Mouse (Mus musculus): ENCODE results near the gene Lrrc23. TPM values are rescaled to one million over a fixed set of nuclear protein-coding genes. Genes with fewer than 3 reads are reported as not detected.

The Lrrc23 gene
- polyA plus RNA-seq, 1 experiment from 2014 or later: 0.17 TPM

DNA sequence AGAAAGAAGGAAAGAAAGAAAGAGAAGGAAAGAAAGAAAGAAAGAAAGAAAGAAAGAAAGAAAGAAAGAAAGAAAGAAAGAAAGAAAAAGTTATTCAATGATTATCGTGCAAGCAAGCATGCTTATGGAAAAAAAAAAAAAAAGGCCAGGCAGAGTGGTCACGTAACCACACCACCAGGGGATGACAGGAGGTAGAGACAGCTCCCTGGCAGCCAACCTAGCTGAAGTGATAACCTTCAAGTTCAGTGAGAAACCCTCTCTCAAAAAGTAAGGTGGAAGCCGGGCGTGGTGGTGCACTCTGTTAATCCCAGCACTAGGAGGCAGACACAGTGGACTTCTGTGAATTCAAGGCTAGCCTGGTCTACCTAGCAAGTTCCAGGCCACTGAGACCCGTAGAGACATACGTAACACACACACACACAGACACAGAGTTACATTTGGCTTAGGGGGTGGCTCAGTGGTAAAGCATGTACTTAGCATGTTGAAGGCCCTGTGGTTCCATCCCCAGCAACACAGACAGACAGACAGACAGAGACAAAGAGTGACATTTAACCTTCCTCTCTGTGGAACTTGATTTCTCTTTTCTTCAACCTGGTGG lies 56.6 kb downstream of the Lrrc23 start:
- Histone ChIP-seq H3K9me3 (ENCODE audit: low read depth, low read length) (no peaks in the 10 kb centered on the region), H3K27me3 (ENCODE audit: insufficient read depth, low read length) (no peaks in the 10 kb centered on the region), H3K36me3 (ENCODE audit: insufficient read depth) (no peaks in the 10 kb centered on the region), H3K4me3 (ENCODE audit: low read depth, low read length) (no peak overlapping the region), H3K4me1 (ENCODE audit: insufficient read depth) (no peaks in the 10 kb centered on the region), H3K27ac (ENCODE audit: low read depth) (no peak overlapping the region), H3K4me2 (no peak overlapping the region), H3K9ac (no peak overlapping the region)
- ATAC-seq (ENCODE audit: insufficient read depth) (no peak), DNase-seq (no peak)
- WGBS: 70% methylated on average over 6 of the region's 6 CpGs
- no peak for TF ChIP-seq CTCF (IDR thresholded peaks at IDR 0.05; ENCODE audit: low read depth)

DNA sequence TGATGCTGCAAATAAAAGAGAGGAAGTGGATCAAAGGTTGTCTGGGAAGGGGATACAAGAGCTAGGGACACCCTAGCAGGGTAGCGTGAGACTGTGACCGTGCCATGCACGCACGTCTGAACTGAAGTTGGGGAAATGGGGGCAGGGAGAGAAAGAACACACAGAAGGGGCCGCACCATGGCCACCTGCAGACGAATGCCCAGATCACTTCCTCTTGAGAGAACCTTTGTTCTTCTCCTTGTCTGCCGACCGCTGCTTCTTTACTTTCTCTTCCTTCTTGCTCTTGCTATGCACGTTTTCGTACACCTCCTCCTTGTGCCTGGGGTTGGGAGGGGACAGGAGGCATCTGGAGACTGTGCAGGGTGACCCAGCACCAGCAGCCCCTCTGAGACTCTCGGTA lies 58.6 kb downstream of the Lrrc23 start:
- ATAC-seq (ENCODE audit: insufficient read depth) (no peak), DNase-seq (no peak)
- H3K27ac ChIP-seq (ENCODE audit: low read depth): peak overlapping the region; percentile 46; the same call in 1 of the 2 replicates
- peaks cover 19% of the 10 kb centered on the region for H3K36me3 ChIP-seq (ENCODE audit: insufficient read depth)
- TF ChIP-seq CTCF (IDR thresholded peaks at IDR 0.05; ENCODE audit: low read depth): no peak
- H3K4me2 ChIP-seq: peak overlapping the region; percentile 56
- WGBS: 54% methylated on average over 11 of the region's 11 CpGs
- H3K27me3 ChIP-seq (ENCODE audit: insufficient read depth, low read length): no peaks in the 10 kb centered on the region
- H3K9me3 ChIP-seq (ENCODE audit: low read depth, low read length): no peaks in the 10 kb centered on the region
- no peaks in the 10 kb centered on the region for H3K4me1 ChIP-seq (ENCODE audit: insufficient read depth)
- peak overlapping the region; percentile 43; the same call in 1 of the 2 replicates for H3K4me3 ChIP-seq (ENCODE audit: low read depth, low read length)
- H3K9ac ChIP-seq: peak overlapping the region; percentile 57

Other genes starting within 250 kb of the Lrrc23 start
- 0.64 and 1.2 TPM in 2 replicates for gene C1s1, start 237.4 kb downstream of the Lrrc23 start, polyA plus RNA-seq (2014; fragmentation: Nextera tagmentation; extraction: Ambion mirVana)
- not detected in 2 replicates for gene C1rb, start 209.4 kb downstream of the Lrrc23 start, polyA plus RNA-seq (2014; fragmentation: Nextera tagmentation; extraction: Ambion mirVana)
- not detected in 2 replicates for gene C1s2, start 143.6 kb downstream of the Lrrc23 start, polyA plus RNA-seq (2014; fragmentation: Nextera tagmentation; extraction: Ambion mirVana)
- gene Lpcat3, start 116.7 kb downstream of the Lrrc23 start, polyA plus RNA-seq (2014; fragmentation: Nextera tagmentation; extraction: Ambion mirVana): 50.3 and 53.1 TPM in 2 replicates
- 214 and 228 TPM in 2 replicates for gene Emg1, start 67.5 kb downstream of the Lrrc23 start, polyA plus RNA-seq (2014; fragmentation: Nextera tagmentation; extraction: Ambion mirVana)
- 354 and 377 TPM in 2 replicates for gene Phb2, start 67.4 kb downstream of the Lrrc23 start, polyA plus RNA-seq (2014; fragmentation: Nextera tagmentation; extraction: Ambion mirVana)
- gene Ptpn6, start 41.0 kb downstream of the Lrrc23 start, polyA plus RNA-seq (2014; fragmentation: Nextera tagmentation; extraction: Ambion mirVana): 12.1 and 12.6 TPM in 2 replicates
- gene Grcc10, start 38.4 kb downstream of the Lrrc23 start, polyA plus RNA-seq (2014; fragmentation: Nextera tagmentation; extraction: Ambion mirVana): 429 and 440 TPM in 2 replicates
- not detected in 2 replicates for gene Gm45234, start 23.7 kb downstream of the Lrrc23 start, polyA plus RNA-seq (2014; fragmentation: Nextera tagmentation; extraction: Ambion mirVana)
- gene Atn1, start 23.2 kb downstream of the Lrrc23 start, polyA plus RNA-seq (2014; fragmentation: Nextera tagmentation; extraction: Ambion mirVana): 13.1 and 15.1 TPM in 2 replicates
- gene Eno2, start 10.1 kb downstream of the Lrrc23 start, polyA plus RNA-seq (2014; fragmentation: Nextera tagmentation; extraction: Ambion mirVana): 2.2 and 4.1 TPM in 2 replicates
- 6.8 and 6.9 TPM in 2 replicates for gene Spsb2, start 28.9 kb upstream of the Lrrc23 start, polyA plus RNA-seq (2014; fragmentation: Nextera tagmentation; extraction: Ambion mirVana)
- 701 and 718 TPM in 2 replicates for gene Tpi1, start 34.6 kb upstream of the Lrrc23 start, polyA plus RNA-seq (2014; fragmentation: Nextera tagmentation; extraction: Ambion mirVana)
- gene Usp5, start 49.8 kb upstream of the Lrrc23 start, polyA plus RNA-seq (2014; fragmentation: Nextera tagmentation; extraction: Ambion mirVana): 143 TPM in 2 replicates
- gene Cdca3, start 49.8 kb upstream of the Lrrc23 start, polyA plus RNA-seq (2014; fragmentation: Nextera tagmentation; extraction: Ambion mirVana): 204 and 206 TPM in 2 replicates
- gene Gnb3, start 60.5 kb upstream of the Lrrc23 start, polyA plus RNA-seq (2014; fragmentation: Nextera tagmentation; extraction: Ambion mirVana): 0.24 and 0.68 TPM in 2 replicates
- 29.5 and 34.3 TPM in 2 replicates for gene P3h3, start 78.0 kb upstream of the Lrrc23 start, polyA plus RNA-seq (2014; fragmentation: Nextera tagmentation; extraction: Ambion mirVana)
- 0.08 and 0.30 TPM in 2 replicates for gene Gpr162, start 84.3 kb upstream of the Lrrc23 start, polyA plus RNA-seq (2014; fragmentation: Nextera tagmentation; extraction: Ambion mirVana)
- 0.11 TPM in 1 of 2 replicates, not detected in the other for gene Cd4, start 108.5 kb upstream of the Lrrc23 start, polyA plus RNA-seq (2014; fragmentation: Nextera tagmentation; extraction: Ambion mirVana)
- gene Lag3, start 132.0 kb upstream of the Lrrc23 start, polyA plus RNA-seq (2014; fragmentation: Nextera tagmentation; extraction: Ambion mirVana): 1.4 and 2.2 TPM in 2 replicates
- 377 and 442 TPM in 2 replicates for gene Ptms, start 140.4 kb upstream of the Lrrc23 start, polyA plus RNA-seq (2014; fragmentation: Nextera tagmentation; extraction: Ambion mirVana)
- 390 and 401 TPM in 2 replicates for gene Mlf2, start 151.7 kb upstream of the Lrrc23 start, polyA plus RNA-seq (2014; fragmentation: Nextera tagmentation; extraction: Ambion mirVana)
- gene Cops7a, start 185.8 kb upstream of the Lrrc23 start, polyA plus RNA-seq (2014; fragmentation: Nextera tagmentation; extraction: Ambion mirVana): 147 and 155 TPM in 2 replicates
- gene Pianp, start 217.0 kb upstream of the Lrrc23 start, polyA plus RNA-seq (2014; fragmentation: Nextera tagmentation; extraction: Ambion mirVana): 0.39 and 0.59 TPM in 2 replicates
- gene Zfp384, start 229.4 kb upstream of the Lrrc23 start, polyA plus RNA-seq (2014; fragmentation: Nextera tagmentation; extraction: Ambion mirVana): 13.2 and 14.8 TPM in 2 replicates

Data from lung, embryonic 14.5 days (tissue).